Mouse (Mus musculus): ENCODE measurements around the gene Arf5. TPM values are rescaled to one million over a fixed set of nuclear protein-coding genes. Genes with fewer than 3 reads are reported as not detected.

Gene Arf5
- polyA plus RNA-seq, 1 experiment from 2014 or later: 320 TPM

GRCm38 (mm10) chr6:28474211-28474610 is 50.9 kb downstream of the Arf5 start:
- 93% methylated on average over 4 of the region's 4 CpGs for WGBS
- Histone ChIP-seq H3K4me3 (no peak overlapping the region), H3K27me3 (no peaks in the 10 kb centered on the region), H3K9me3 (no peaks in the 10 kb centered on the region), H3K36me3 (no peaks in the 10 kb centered on the region), H3K4me2 (replicated peaks) (no peak overlapping the region), H3K27ac (replicated peaks) (no peak overlapping the region), H3K4me1 (peaks cover 5% of the 10 kb centered on the region; the same call in 1 of the 2 replicates), H3K9ac (replicated peaks) (no peak overlapping the region)
- ATAC-seq (ENCODE audit: low FRiP score, low read depth): no peak

GRCm38 (mm10) chr6:28474839-28475238 is 51.5 kb downstream of the Arf5 start, which contains the start of gene Snd1:
Snd1 (plus strand) TSS chr6:28475139.
- no peak within 1 kb of the TSS for H3K9ac ChIP-seq (replicated peaks)
- WGBS: 90% methylated on average over 5 of the region's 5 CpGs
- no peaks in the 10 kb centered on the region for H3K9me3 ChIP-seq
- H3K36me3 ChIP-seq: no peaks in the 10 kb centered on the region
- H3K4me1 ChIP-seq: peaks cover 8% of the 10 kb centered on the region; the same call in 1 of the 2 replicates
- H3K27me3 ChIP-seq: no peaks in the 10 kb centered on the region
- H3K4me3 ChIP-seq: no peak within 1 kb of the TSS
- H3K27ac ChIP-seq (replicated peaks): no peak within 1 kb of the TSS
- no peak for ATAC-seq (ENCODE audit: low FRiP score, low read depth)
- no peak within 1 kb of the TSS for H3K4me2 ChIP-seq (replicated peaks)

Other genes starting within 250 kb of the Arf5 start
- 36.8 and 40.3 TPM in 2 replicates for gene Zfp800, start 25.6 kb upstream of the Arf5 start, polyA plus RNA-seq (2016; fragmentation: Nextera tagmentation; extraction: Ambion mirVana)
- not detected in 2 replicates for gene Fscn3, start 4.2 kb downstream of the Arf5 start, polyA plus RNA-seq (2016; fragmentation: Nextera tagmentation; extraction: Ambion mirVana)
- gene Gcc1, start 4.8 kb downstream of the Arf5 start, polyA plus RNA-seq (2016; fragmentation: Nextera tagmentation; extraction: Ambion mirVana): 15.3 and 16.1 TPM in 2 replicates
- gene Pax4, start 25.8 kb downstream of the Arf5 start, polyA plus RNA-seq (2016; fragmentation: Nextera tagmentation; extraction: Ambion mirVana): not detected in 2 replicates
- 103 and 106 TPM in 2 replicates for gene Snd1, start 51.6 kb downstream of the Arf5 start, polyA plus RNA-seq (2016; fragmentation: Nextera tagmentation; extraction: Ambion mirVana)

All from midbrain, embryonic 12.5 days (tissue).